Mouse (Mus musculus): ENCODE measurements around the gene Clpb. TPM values are rescaled to one million over a fixed set of nuclear protein-coding genes. Genes with fewer than 3 reads are reported as not detected.

The Clpb gene
- polyA plus RNA-seq, 1 experiment from 2014 or later: 51.4 TPM

- H3K4me3 ChIP-seq (replicated peaks): no peak overlapping the region
- H3K4me2 ChIP-seq (replicated peaks): no peak overlapping the region
- no peaks in the 10 kb centered on the region for H3K36me3 ChIP-seq
- no peaks in the 10 kb centered on the region for H3K4me1 ChIP-seq (replicated peaks)
- WGBS: 89% methylated on average over 2 of the region's 2 CpGs
- no peak overlapping the region for H3K9ac ChIP-seq
- no peak overlapping the region for H3K27ac ChIP-seq
- H3K27me3 ChIP-seq (replicated peaks): no peaks in the 10 kb centered on the region
- H3K9me3 ChIP-seq: no peaks in the 10 kb centered on the region
- ATAC-seq: no peak
Observed at GRCm38 (mm10) chr7:101636056-101636455, 27.4 kb upstream of the Clpb start.

GRCm38 (mm10) chr7:101643879-101644278, 19.6 kb upstream of the Clpb start:
- 77% methylated on average over 3 of the region's 3 CpGs for WGBS
- no peak overlapping the region for H3K27ac ChIP-seq
- no peaks in the 10 kb centered on the region for H3K9me3 ChIP-seq
- no peak for ATAC-seq
- H3K4me3 ChIP-seq (replicated peaks): no peak overlapping the region
- no peak overlapping the region for H3K9ac ChIP-seq
- H3K4me1 ChIP-seq (replicated peaks): no peaks in the 10 kb centered on the region
- no peaks in the 10 kb centered on the region for H3K36me3 ChIP-seq
- H3K4me2 ChIP-seq (replicated peaks): no peak overlapping the region
- no peaks in the 10 kb centered on the region for H3K27me3 ChIP-seq (replicated peaks)

GRCm38 (mm10) chr7:101649729-101650128, 13.7 kb upstream of the Clpb start:
- H3K4me2 ChIP-seq (replicated peaks): no peak overlapping the region
- H3K27me3 ChIP-seq (replicated peaks): no peaks in the 10 kb centered on the region
- H3K36me3 ChIP-seq: no peaks in the 10 kb centered on the region
- no peak overlapping the region for H3K9ac ChIP-seq
- 84% methylated on average over 9 of the region's 9 CpGs for WGBS
- H3K27ac ChIP-seq: no peak overlapping the region
- no peak overlapping the region for H3K4me3 ChIP-seq (replicated peaks)
- H3K9me3 ChIP-seq: no peaks in the 10 kb centered on the region
- H3K4me1 ChIP-seq (replicated peaks): no peaks in the 10 kb centered on the region
- ATAC-seq: no peak

GRCm38 (mm10) chr7:101650565-101650964, 12.9 kb upstream of the Clpb start:
- no peaks in the 10 kb centered on the region for H3K4me1 ChIP-seq (replicated peaks)
- H3K9ac ChIP-seq: no peak overlapping the region
- 32% methylated on average over 3 of the region's 3 CpGs for WGBS
- H3K27ac ChIP-seq: no peak overlapping the region
- no peak overlapping the region for H3K4me2 ChIP-seq (replicated peaks)
- ATAC-seq: no peak
- H3K9me3 ChIP-seq: no peaks in the 10 kb centered on the region
- H3K36me3 ChIP-seq: no peaks in the 10 kb centered on the region
- H3K4me3 ChIP-seq (replicated peaks): no peak overlapping the region
- no peaks in the 10 kb centered on the region for H3K27me3 ChIP-seq (replicated peaks)

- H3K9me3 ChIP-seq: no peaks in the 10 kb centered on the region
- no peak overlapping the region for H3K4me3 ChIP-seq (replicated peaks)
- no peaks in the 10 kb centered on the region for H3K4me1 ChIP-seq (replicated peaks)
- ATAC-seq: 0 out of 2 replicates have a peak, but pooled peaks have one; percentile 31
- H3K9ac ChIP-seq: no peak overlapping the region
- H3K36me3 ChIP-seq: no peaks in the 10 kb centered on the region
- H3K27ac ChIP-seq: no peak overlapping the region
- 30% methylated on average over 10 of the region's 10 CpGs for WGBS
- H3K27me3 ChIP-seq (replicated peaks): no peaks in the 10 kb centered on the region
- peak overlapping the region; percentile 41 for H3K4me2 ChIP-seq (replicated peaks)
Observed at GRCm38 (mm10) chr7:101653681-101654209, 9.7 kb upstream of the Clpb start.

GRCm38 (mm10) chr7:101654936-101655335, 8.5 kb upstream of the Clpb start:
- ATAC-seq: no peak
- no peak overlapping the region for H3K9ac ChIP-seq
- H3K4me2 ChIP-seq (replicated peaks): no peak overlapping the region
- 67% methylated on average over 4 of the region's 4 CpGs for WGBS
- H3K4me1 ChIP-seq (replicated peaks): no peaks in the 10 kb centered on the region
- H3K27ac ChIP-seq: no peak overlapping the region
- H3K9me3 ChIP-seq: no peaks in the 10 kb centered on the region
- H3K27me3 ChIP-seq (replicated peaks): no peaks in the 10 kb centered on the region
- H3K4me3 ChIP-seq (replicated peaks): no peak overlapping the region
- H3K36me3 ChIP-seq: no peaks in the 10 kb centered on the region

GRCm38 (mm10) chr7:101662006-101662405, 1.4 kb upstream of the Clpb start:
- no peaks in the 10 kb centered on the region for H3K9me3 ChIP-seq
- H3K4me2 ChIP-seq (replicated peaks): no peak overlapping the region
- WGBS: 81% methylated on average over 1 of the region's 1 CpGs
- H3K4me3 ChIP-seq (replicated peaks): no peak overlapping the region
- no peak for ATAC-seq
- H3K36me3 ChIP-seq: no peaks in the 10 kb centered on the region
- H3K27me3 ChIP-seq (replicated peaks): no peaks in the 10 kb centered on the region
- H3K27ac ChIP-seq: no peak overlapping the region
- no peak overlapping the region for H3K9ac ChIP-seq
- peaks cover 14% of the 10 kb centered on the region for H3K4me1 ChIP-seq (replicated peaks)

GRCm38 (mm10) chr7:101666581-101666980, 3.1 kb downstream of the Clpb start:
- no peak overlapping the region for H3K4me3 ChIP-seq (replicated peaks)
- 15% methylated on average over 3 of the region's 3 CpGs for WGBS
- no peaks in the 10 kb centered on the region for H3K9me3 ChIP-seq
- H3K27ac ChIP-seq: no peak overlapping the region
- H3K9ac ChIP-seq: no peak overlapping the region
- H3K4me2 ChIP-seq (replicated peaks): no peak overlapping the region
- peaks cover 14% of the 10 kb centered on the region for H3K4me1 ChIP-seq (replicated peaks)
- H3K36me3 ChIP-seq: no peaks in the 10 kb centered on the region
- no peak for ATAC-seq
- no peaks in the 10 kb centered on the region for H3K27me3 ChIP-seq (replicated peaks)

- no peak overlapping the region for H3K9ac ChIP-seq
- ATAC-seq: no peak
- no peak overlapping the region for H3K27ac ChIP-seq
- H3K4me1 ChIP-seq (replicated peaks): peaks cover 5% of the 10 kb centered on the region; the same call in 1 of the 2 replicates
- no peaks in the 10 kb centered on the region for H3K36me3 ChIP-seq
- WGBS: 81% methylated on average over 5 of the region's 5 CpGs
- no peaks in the 10 kb centered on the region for H3K9me3 ChIP-seq
- H3K4me3 ChIP-seq (replicated peaks): no peak overlapping the region
- H3K27me3 ChIP-seq (replicated peaks): no peaks in the 10 kb centered on the region
- H3K4me2 ChIP-seq (replicated peaks): no peak overlapping the region
Observed at GRCm38 (mm10) chr7:101671601-101672280, 8.3 kb downstream of the Clpb start.

- no peak overlapping the region for H3K4me3 ChIP-seq (replicated peaks)
- ATAC-seq: no peak
- WGBS: 61% methylated on average over 2 of the region's 2 CpGs
- no peaks in the 10 kb centered on the region for H3K36me3 ChIP-seq
- H3K27ac ChIP-seq: no peak overlapping the region
- H3K4me2 ChIP-seq (replicated peaks): no peak overlapping the region
- no peaks in the 10 kb centered on the region for H3K27me3 ChIP-seq (replicated peaks)
- H3K4me1 ChIP-seq (replicated peaks): peaks cover 9% of the 10 kb centered on the region; the same call in 1 of the 2 replicates
- no peaks in the 10 kb centered on the region for H3K9me3 ChIP-seq
- no peak overlapping the region for H3K9ac ChIP-seq
Observed at GRCm38 (mm10) chr7:101673497-101673896, 10.1 kb downstream of the Clpb start.

GRCm38 (mm10) chr7:101676033-101676761, 12.8 kb downstream of the Clpb start:
- H3K27ac ChIP-seq: no peak overlapping the region

GRCm38 (mm10) chr7:101676762-101677308, 13.4 kb downstream of the Clpb start:
- WGBS: 39% methylated on average over 3 of the region's 3 CpGs
- ATAC-seq: no peak
- 0 out of 2 replicates have a peak overlapping the region, but pooled peaks have one; percentile 6 for H3K9ac ChIP-seq

More at GRCm38 (mm10) chr7:101676033-101676761, 12.8 kb downstream of the Clpb start:
- H3K9ac ChIP-seq: no peak overlapping the region
- no peaks in the 10 kb centered on the region for H3K9me3 ChIP-seq
- WGBS: 57% methylated on average over 6 of the region's 6 CpGs
- peaks cover 9% of the 10 kb centered on the region; the same call in 1 of the 2 replicates for H3K4me1 ChIP-seq (replicated peaks)
- H3K4me2 ChIP-seq (replicated peaks): no peak overlapping the region
- H3K4me3 ChIP-seq (replicated peaks): no peak overlapping the region
- H3K36me3 ChIP-seq: no peaks in the 10 kb centered on the region
- no peaks in the 10 kb centered on the region for H3K27me3 ChIP-seq (replicated peaks)
- ATAC-seq: no peak

More at GRCm38 (mm10) chr7:101676762-101677308, 13.4 kb downstream of the Clpb start:
- Histone ChIP-seq H3K9me3 (no peaks in the 10 kb centered on the region), H3K4me2 (replicated peaks) (no peak overlapping the region), H3K4me3 (replicated peaks) (no peak overlapping the region), H3K4me1 (replicated peaks) (peaks cover 9% of the 10 kb centered on the region; the same call in 1 of the 2 replicates), H3K27me3 (replicated peaks) (no peaks in the 10 kb centered on the region), H3K36me3 (no peaks in the 10 kb centered on the region), H3K27ac (no peak overlapping the region)

Measured in intestine, embryonic 15.5 days (tissue).